Mouse (Mus musculus) heart, embryonic 14.5 days (tissue): ENCODE measurements at regions not wholly inside any gene's neighbourhood (a gene's known extent, or its start where the extent isn't known, plus 50 kb on each side); places are given as distances from the start of the nearest gene placed in this dataset.

ENCODE experiments used
- ATAC-seq: fragments of 200-750 bp; cut with Nextera tagmentation; 2 replicates; pipeline ENCODE4 v1.8.0; 2017; ENCODE audit warnings: low read depth, moderate TSS enrichment; ENCODE audit not compliant: insufficient number of reproducible peaks, insufficient read depth, low FRiP score
- H3K27ac ChIP-seq, 2 experiments: fragments of 200-500 bp in 1 of 2; fragments of 300-500 bp in 1 of 2; sonication (generic) in 1 of 2; replicated peaks in 1 of 2; 2 replicates each; pipeline ENCODE4 v1.5.1; 2012 to 2014; ENCODE audit warnings: low read depth in 2 of 2, low read length in 2 of 2, control low read depth in 1 of 2, mild to moderate bottlenecking in 1 of 2, mixed read lengths in 1 of 2; ENCODE audit not compliant: control insufficient read depth in 1 of 2, insufficient read depth in 1 of 2
- H3K27me3 ChIP-seq: fragments of 300-500 bp; sonication (generic); 2 replicates; pipeline ENCODE4 v1.6.1; 2014; ENCODE audit warnings: mild to moderate bottlenecking, low read length, control low read depth; ENCODE audit not compliant: control insufficient read depth, insufficient read depth
- H3K36me3 ChIP-seq: fragments of 300-500 bp; sonication (generic); 2 replicates; pipeline ENCODE4 v1.6.1; 2014; ENCODE audit warnings: mild to moderate bottlenecking, control low read depth, low read length, mixed read lengths; ENCODE audit not compliant: control insufficient read depth, insufficient read depth
- H3K4me1 ChIP-seq, 2 experiments: fragments of 200-500 bp in 1 of 2; fragments of 300-500 bp in 1 of 2; sonication (generic) in 1 of 2; 2 replicates each; pipeline ENCODE4 v1.6.1; 2012 to 2014; ENCODE audit warnings: low read length in 2 of 2, control low read depth in 1 of 2, mixed read lengths in 1 of 2; ENCODE audit not compliant: control insufficient read depth in 2 of 2, insufficient read depth in 2 of 2
- H3K4me2 ChIP-seq: fragments of 300-500 bp; sonication (generic); 2 replicates; pipeline ENCODE4 v1.6.1; 2014; ENCODE audit warnings: mild to moderate bottlenecking, low read length
- H3K4me3 ChIP-seq, 2 experiments: fragments of 200-500 bp in 1 of 2; fragments of 300-500 bp in 1 of 2; sonication (generic) in 1 of 2; 2 replicates each; pipeline ENCODE4 v1.5.1; 2012 to 2014; ENCODE audit warnings: low read length in 2 of 2, mild to moderate bottlenecking in 2 of 2, control low read depth in 1 of 2, low read depth in 1 of 2, moderate library complexity in 1 of 2; ENCODE audit not compliant: control insufficient read depth in 1 of 2, insufficient read depth in 1 of 2
- H3K9ac ChIP-seq: fragments of 300-500 bp; sonication (generic); 2 replicates; pipeline ENCODE4 v1.6.1; 2014; ENCODE audit warnings: mild to moderate bottlenecking, low read length
- H3K9me3 ChIP-seq: fragments of 300-500 bp; sonication (generic); 2 replicates; pipeline ENCODE4 v1.6.1; 2016; ENCODE audit warnings: low read length, control low read depth; ENCODE audit not compliant: control insufficient read depth
- WGBS: fragments of 180-500 bp; shearing (Covaris S2); extraction: QIAGEN DNeasy Blood & Tissue Kit; methylation state at CpG from one replicate; pipeline ENCODE4 v1.1.7; 2014; 5-methylcytosine and 5-hydroxymethylcytosine counted together

- Histone ChIP-seq H3K4me2 (no peak overlapping the region), H3K4me1 (no peaks in the 10 kb centered on the region), H3K27ac (no peak overlapping the region), H3K36me3 (no peaks in the 10 kb centered on the region), H3K9me3 (no peaks in the 10 kb centered on the region), H3K9ac (no peak overlapping the region), H3K4me3 (no peak overlapping the region), H3K27me3 (no peaks in the 10 kb centered on the region)
- ATAC-seq = no peak
- WGBS = 67% methylated on average over 3 of the region's 3 CpGs
Measured at GRCm38 (mm10) chr8:78099091-78099490, 114.0 kb upstream of the Ttc29 start.

GRCm38 (mm10) chr8:78107339-78107738, 105.8 kb upstream of the Ttc29 start:
- Histone ChIP-seq H3K9me3 (no peaks in the 10 kb centered on the region), H3K4me2 (no peak overlapping the region), H3K36me3 (no peaks in the 10 kb centered on the region), H3K27ac (no peak overlapping the region), H3K4me3 (no peak overlapping the region), H3K9ac (no peak overlapping the region), H3K27me3 (no peaks in the 10 kb centered on the region), H3K4me1 (no peaks in the 10 kb centered on the region)
- WGBS = 44% methylated on average over 7 of the region's 7 CpGs
- no peak for ATAC-seq

- Histone ChIP-seq H3K4me1 (no peaks in the 10 kb centered on the region), H3K4me3 (no peak overlapping the region), H3K36me3 (no peaks in the 10 kb centered on the region), H3K4me2 (no peak overlapping the region), H3K9me3 (no peaks in the 10 kb centered on the region), H3K9ac (no peak overlapping the region), H3K27ac (no peak overlapping the region), H3K27me3 (no peaks in the 10 kb centered on the region)
- no peak for ATAC-seq
- WGBS = 70% methylated on average over 3 of the region's 3 CpGs
Measured at GRCm38 (mm10) chr8:78110003-78110649, 103.0 kb upstream of the Ttc29 start.

DNA sequence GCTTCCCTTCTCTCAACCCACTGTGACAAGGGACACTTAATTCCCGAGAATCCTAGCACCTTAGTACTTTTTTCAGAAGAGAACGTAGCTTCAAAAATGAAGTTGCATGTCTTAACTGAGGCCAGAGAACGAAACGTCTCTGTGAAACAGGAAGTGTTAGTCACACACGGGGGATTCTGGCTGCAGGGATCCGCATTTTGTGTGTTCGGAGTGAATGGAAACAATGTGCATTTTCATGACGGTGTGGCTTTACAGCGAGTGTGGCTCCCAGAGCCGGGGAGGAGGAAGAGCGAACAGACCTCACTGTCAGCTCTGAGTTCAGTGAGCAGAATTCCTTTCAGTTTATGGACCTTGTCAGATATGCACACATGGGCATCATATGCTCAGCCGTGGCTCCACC, 100.0 kb upstream of the Ttc29 start:
- WGBS = 44% methylated on average over 12 of the region's 12 CpGs

GRCm38 (mm10) chr8:78114512-78114911, 98.6 kb upstream of the Ttc29 start:
- no peaks in the 10 kb centered on the region for H3K9me3 ChIP-seq
- no peak for ATAC-seq
- no peak overlapping the region for H3K27ac ChIP-seq
- no peaks in the 10 kb centered on the region for H3K4me1 ChIP-seq
- 35% methylated on average over 4 of the region's 4 CpGs for WGBS
- H3K9ac ChIP-seq = no peak overlapping the region
- H3K4me2 ChIP-seq = no peak overlapping the region
- no peaks in the 10 kb centered on the region for H3K36me3 ChIP-seq
- H3K4me3 ChIP-seq = no peak overlapping the region
- H3K27me3 ChIP-seq = no peaks in the 10 kb centered on the region

More for the DNA sequence above, 100.0 kb upstream of the Ttc29 start:
- ATAC-seq = no peak
- Histone ChIP-seq H3K27me3 (no peaks in the 10 kb centered on the region), H3K36me3 (no peaks in the 10 kb centered on the region), H3K27ac (no peak overlapping the region), H3K4me2 (peak overlapping the region; percentile 7; the same call in 1 of the 2 replicates), H3K9ac (no peak overlapping the region), H3K4me1 (no peaks in the 10 kb centered on the region), H3K4me3 (no peak overlapping the region), H3K9me3 (no peaks in the 10 kb centered on the region)

GRCm38 (mm10) chr8:78117191-78117590, 95.9 kb upstream of the Ttc29 start:
- H3K9me3 ChIP-seq = no peaks in the 10 kb centered on the region
- no peak overlapping the region for H3K4me2 ChIP-seq
- H3K27ac ChIP-seq = no peak overlapping the region
- H3K9ac ChIP-seq = no peak overlapping the region
- no peaks in the 10 kb centered on the region for H3K4me1 ChIP-seq
- H3K27me3 ChIP-seq = no peaks in the 10 kb centered on the region
- H3K36me3 ChIP-seq = no peaks in the 10 kb centered on the region
- H3K4me3 ChIP-seq = no peak overlapping the region
- no peak for ATAC-seq

DNA sequence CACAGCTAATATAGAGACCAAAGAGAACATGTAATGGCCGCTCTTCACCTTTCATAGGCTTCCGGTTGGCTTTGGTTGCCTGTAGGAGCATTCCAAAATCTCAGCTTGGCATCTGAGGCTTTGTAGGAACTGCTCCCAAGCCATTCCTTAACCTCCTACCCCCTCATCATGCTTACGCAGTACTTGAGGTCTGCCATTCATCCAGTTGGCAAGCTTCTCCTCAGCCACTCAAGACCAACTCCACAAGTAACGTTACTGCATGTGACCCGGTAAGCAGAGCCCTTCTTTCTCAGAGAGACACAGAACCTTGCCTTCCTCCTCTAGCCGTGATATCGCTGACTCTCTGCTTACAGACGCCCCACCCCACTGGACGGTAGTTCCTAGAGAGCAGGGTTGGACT, 94.6 kb upstream of the Ttc29 start:
- no peak for ATAC-seq
- no peak overlapping the region for H3K4me2 ChIP-seq
- H3K9me3 ChIP-seq = no peaks in the 10 kb centered on the region
- H3K27ac ChIP-seq = no peak overlapping the region
- 77% methylated on average over 9 of the region's 9 CpGs for WGBS
- H3K4me3 ChIP-seq = no peak overlapping the region
- no peaks in the 10 kb centered on the region for H3K36me3 ChIP-seq
- H3K4me1 ChIP-seq = no peaks in the 10 kb centered on the region
- H3K9ac ChIP-seq = no peak overlapping the region
- no peaks in the 10 kb centered on the region for H3K27me3 ChIP-seq

- ATAC-seq = no peak
- Histone ChIP-seq H3K27ac (no peak overlapping the region), H3K4me1 (no peaks in the 10 kb centered on the region), H3K4me3 (no peak overlapping the region), H3K27me3 (no peaks in the 10 kb centered on the region), H3K9me3 (no peaks in the 10 kb centered on the region), H3K36me3 (no peaks in the 10 kb centered on the region), H3K9ac (no peak overlapping the region), H3K4me2 (no peak overlapping the region)
- WGBS = 65% methylated on average over 11 of the region's 11 CpGs
Measured at GRCm38 (mm10) chr8:78119682-78120081, 93.4 kb upstream of the Ttc29 start.
